Mouse (Mus musculus): ENCODE measurements around the gene Nrap.
"Not testable (repeated sequence)": the region's sequence is repeated elsewhere in the genome, so short reads cannot be mapped to it uniquely, and the experiment has no call there.

Gene Nrap

DNA sequence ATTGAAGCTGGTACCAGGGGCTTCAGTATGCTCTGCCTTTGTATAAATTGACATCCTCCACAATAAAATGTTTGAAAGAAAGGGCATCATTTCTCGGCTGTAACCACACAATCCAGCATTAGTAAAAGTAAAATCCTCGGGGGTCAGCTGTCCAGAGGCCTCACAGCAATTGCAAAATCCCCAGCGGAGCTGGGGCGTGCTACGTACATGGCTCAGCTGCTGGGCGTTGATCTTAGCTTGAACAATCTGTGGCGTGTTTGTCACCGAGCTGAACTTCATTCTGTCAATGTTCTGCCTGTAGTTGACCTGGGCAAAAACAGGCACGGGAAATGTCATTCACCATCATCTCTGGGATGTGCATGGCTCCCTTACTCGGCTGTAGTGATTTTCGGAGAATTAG, 23.7 kb downstream of the Nrap start:
- DNase-seq (ENCODE audit: low spot score in 2 of 2): no peak

DNA sequence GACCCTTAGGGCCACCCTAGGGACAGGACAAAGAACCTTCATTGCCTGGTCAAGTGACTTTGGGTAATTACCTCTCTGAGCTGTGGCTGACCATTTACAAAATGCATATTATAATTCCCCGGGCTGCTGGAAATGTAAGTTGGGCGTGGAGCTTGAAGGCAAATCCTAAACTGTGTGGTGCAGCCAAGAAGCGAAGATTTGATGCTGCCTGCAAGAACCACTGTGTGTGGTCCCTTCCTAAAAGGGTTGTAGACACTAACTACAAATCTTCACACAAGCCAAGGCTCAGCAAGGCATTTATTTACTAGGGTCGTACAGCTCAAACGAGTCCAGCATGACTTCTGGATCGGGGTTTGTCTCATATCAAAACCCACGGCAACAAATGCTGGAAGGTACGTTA, 25.3 kb downstream of the Nrap start:
- no peak for DNase-seq (ENCODE audit: low spot score in 2 of 2)

DNA sequence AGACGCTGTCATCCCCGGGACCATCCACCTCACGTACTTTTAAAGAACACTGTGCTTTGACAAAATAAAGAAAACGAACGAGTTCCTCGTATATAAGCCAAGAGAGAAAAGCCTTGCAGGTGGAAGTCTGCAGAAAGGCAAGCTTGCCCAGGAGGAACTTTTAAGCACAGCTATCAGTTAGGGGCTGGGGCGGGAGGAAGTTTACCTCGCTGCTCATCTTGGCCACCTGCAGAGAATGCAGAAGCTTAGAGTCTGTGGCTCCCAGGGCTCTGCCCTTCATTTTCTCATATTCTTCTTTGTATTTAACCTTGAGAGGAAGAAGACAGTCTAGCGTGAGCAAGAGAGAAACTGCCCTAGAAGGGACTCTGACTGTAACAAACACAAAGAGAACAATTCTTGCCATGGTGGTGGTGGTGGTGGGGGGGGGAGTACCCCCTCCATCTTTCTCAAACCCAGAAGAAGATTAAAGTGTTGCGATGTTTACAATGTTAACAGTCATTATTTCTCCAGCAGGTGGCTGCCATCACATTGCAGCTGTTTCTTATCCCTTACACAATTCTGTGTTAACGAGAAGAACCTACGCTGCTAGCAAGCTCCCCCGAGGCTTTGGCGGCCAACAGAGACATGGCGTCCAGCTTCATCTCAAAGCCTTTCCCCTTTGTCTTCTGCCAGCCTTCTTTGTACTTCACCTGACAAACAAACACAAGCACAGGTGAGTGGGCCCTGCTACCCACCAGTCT, 25.9 kb downstream of the Nrap start:
- DNase-seq (ENCODE audit: low spot score in 2 of 2): no peak

DNA sequence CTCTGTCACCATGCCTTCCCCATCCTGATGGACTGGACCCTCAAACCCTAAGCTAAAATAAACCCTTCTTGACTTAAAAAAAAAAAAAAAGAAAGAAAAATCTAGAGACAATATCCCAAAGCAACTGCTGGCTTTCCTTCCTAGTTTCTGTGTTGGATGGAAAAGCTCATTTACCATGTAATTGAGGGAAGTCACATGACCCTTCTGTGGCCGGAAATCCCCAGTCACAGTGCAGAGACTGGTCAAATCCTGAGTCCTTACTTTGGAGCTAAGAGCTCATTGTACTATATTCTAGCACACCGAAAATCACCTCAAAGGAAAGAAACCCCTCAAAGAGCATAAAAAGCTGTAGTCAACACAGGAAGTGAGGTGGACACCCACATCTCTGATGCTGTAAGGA, 30.9 kb downstream of the Nrap start:
- DNase-seq (ENCODE audit: low spot score in 2 of 2): no peak

GRCm38 (mm10) chr19:56357374-56357708, 32.5 kb downstream of the Nrap start:
- not testable (repeated sequence) for DNase-seq (ENCODE audit: low spot score in 2 of 2)

GRCm38 (mm10) chr19:56356480-56357373, 33.1 kb downstream of the Nrap start:
- peak; percentile 49 to 84 for DNase-seq (ENCODE audit: low spot score in 2 of 2)

DNA sequence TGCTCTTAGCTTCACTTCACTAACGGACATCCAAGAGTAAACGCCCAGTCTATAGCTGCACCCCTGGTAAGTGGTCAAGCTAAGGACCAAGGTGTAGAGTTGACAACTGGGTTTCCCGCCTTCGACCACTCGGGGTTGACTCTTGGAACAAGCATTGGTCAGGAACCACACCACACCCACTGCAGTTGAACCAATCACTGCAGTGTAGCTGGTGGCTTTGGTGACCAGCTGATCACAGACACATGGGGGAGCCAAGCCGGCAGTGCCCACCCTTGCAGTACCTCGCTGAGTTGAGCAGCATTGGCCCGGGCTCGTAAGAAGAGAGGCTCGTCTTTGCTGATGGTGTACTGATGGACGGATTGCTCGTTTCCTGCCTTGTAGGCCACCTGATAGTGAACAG, 34.6 kb downstream of the Nrap start:
- no peak for DNase-seq (ENCODE audit: low spot score in 2 of 2)

GRCm38 (mm10) chr19:56353689-56354088, 36.1 kb downstream of the Nrap start:
- no peak for DNase-seq (ENCODE audit: low spot score in 2 of 2)

DNA sequence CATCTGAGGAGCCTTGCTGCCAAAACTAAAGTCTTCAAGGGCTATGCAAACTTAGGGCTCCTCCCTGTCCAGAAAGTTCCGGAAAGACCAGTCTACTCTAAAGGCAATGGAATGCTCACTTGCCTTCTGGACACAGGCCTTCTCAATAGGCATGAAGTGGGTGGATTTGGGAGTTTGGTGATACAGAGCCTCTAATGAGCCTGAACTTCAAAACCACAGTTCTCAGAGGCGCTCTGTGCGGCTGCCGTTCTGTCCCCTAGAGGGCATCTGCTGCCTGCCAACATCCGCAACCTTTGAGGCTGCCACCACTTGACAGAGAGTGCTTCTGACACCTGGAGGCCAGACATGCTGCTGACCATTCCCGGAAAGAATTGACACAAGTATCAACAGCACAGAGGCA, 40.5 kb downstream of the Nrap start:
- DNase-seq (ENCODE audit: low spot score in 2 of 2): no peak

DNA sequence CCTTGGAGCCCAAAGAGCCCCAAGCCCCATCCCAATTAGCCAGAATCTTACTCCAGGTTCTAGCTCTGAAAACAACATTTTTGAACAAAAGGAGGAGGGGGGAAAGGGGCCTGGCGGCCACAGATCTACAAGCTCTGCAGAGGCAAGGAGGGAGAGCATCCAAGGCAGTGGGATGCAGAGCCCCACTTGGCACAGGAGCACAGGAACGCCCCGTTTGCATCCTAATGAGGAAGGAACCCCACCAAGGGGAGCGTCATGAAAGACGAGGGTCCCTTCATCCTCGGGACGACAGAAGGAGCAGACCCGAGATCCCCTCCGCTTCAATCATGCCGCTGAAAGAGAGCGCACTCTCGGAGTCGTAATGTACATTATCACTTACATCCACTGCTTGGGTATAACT, 43.1 kb downstream of the Nrap start:
- DNase-seq (ENCODE audit: low spot score in 2 of 2): no peak

DNA sequence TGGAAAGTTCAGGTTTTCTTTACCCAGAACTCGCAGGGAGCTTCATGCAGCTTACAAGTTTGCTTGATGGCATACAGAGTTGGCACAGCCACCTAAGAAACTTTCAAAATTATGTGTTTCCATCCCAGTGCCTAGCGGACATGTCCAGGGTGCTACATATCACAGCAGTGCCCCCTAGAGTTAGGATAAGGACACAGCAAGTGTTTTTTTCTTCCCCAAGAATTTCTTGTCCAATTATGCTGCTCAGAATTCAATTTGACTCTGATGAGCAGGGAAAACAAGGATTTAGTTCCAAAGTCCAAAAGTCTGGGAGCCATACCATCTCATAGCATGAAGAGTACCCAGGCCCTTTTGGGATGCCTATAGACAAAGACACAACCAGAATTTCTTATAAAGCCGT, 43.8 kb downstream of the Nrap start:
- no peak for DNase-seq (ENCODE audit: low spot score in 2 of 2)

DNA sequence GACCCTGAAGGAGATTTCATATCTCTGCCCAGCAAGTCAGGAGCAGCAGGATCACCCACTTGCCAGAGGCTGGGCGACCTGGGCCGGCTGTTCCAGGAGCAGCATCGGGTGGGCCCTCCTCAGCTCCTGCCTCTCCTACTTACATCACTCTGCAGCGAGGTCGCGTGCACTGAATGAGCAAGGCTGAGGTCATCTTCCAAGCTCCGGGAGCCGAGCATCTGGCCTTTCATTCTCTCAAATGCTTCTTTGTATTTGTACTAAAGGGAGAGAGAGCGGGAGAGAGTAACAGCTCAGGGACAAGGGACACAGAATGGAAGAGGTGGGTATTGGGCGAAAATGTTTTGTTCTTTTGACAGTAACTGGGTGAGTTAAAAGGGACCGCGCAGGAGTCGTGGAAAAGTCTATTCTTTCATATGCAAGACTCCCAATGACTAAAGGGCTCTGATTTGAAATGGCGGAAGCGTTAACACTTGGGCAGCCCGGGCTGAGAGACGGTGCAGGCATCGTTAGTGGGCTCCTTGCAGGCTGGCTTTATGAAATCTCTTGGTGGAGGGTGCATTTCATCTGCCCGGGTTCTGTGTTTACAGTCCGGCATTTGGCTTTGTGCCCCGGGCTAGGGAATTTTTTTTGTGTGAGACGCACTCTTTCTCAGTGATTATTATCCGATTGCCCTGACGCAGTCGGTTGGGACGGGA, 45.8 kb downstream of the Nrap start:
- DNase-seq (ENCODE audit: low spot score in 2 of 2): no peak

GRCm38 (mm10) chr19:56342006-56342405, 47.8 kb downstream of the Nrap start:
- DNase-seq (ENCODE audit: low spot score in 2 of 2): peak in 1 of 2 experiments; percentile 67

- no peak for DNase-seq (ENCODE audit: low spot score in 2 of 2)
Measured at GRCm38 (mm10) chr19:56336826-56337225, 53.0 kb downstream of the Nrap start.

GRCm38 (mm10) chr19:56336321-56336720, 53.5 kb downstream of the Nrap start:
- DNase-seq (ENCODE audit: low spot score in 2 of 2): no peak

DNA sequence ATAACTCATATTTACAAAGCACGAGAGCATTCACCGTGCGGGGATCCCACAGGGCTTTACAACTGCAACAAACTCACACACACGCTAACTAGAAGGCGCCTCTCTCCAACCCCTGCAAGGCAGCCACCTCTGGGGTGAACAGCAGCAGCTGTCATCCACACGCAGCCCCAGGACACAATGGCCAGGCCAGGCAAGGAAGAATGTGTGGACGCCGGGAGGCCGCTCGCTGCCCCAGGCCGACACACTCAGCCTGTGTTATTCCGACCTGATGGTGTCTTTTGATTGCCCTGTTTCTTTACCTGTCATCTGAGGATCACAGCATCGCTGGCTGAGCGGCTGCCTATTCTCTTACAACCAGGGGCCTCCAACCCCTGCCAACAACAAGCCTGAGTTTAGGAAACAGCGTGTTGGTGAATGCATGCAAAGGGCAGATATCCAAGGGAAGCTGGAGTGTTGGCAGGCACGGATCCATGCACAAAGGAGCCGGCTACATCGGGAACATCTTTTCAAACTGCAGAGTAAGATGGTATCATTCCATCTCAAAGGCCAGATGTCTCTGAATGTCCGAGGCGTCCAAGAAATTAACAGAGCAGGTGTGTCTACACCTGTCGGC, 63.5 kb downstream of the Nrap start:
- no peak for DNase-seq (ENCODE audit: low spot score in 2 of 2)

DNA sequence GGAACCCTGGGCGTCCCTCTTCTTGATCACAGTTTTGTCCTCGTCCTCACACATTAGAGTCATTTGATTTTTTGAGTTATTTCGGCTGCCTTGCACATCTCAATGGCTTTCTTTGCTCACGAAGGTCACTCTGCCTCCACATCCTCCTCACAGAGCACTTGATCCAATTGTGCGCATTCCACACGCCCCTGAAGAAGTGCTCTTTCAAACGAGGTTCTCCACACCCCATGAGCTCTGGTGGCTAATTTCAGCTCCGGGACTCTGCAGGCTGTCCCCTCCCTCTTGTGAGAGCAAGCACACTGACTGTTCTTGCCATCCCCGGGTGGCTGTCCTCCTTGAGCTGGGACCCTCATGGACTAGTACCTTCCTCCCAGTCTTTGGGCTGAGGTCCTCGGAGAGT, 64.2 kb downstream of the Nrap start:
- DNase-seq (ENCODE audit: low spot score in 2 of 2): no peak

GRCm38 (mm10) chr19:56321303-56321920, 68.4 kb downstream of the Nrap start:
- DNase-seq (ENCODE audit: low spot score in 2 of 2): no peak

- peak in 1 of 2 experiments; percentile 26 for DNase-seq (ENCODE audit: low spot score in 2 of 2)
Measured at GRCm38 (mm10) chr19:56320186-56320860, 69.5 kb downstream of the Nrap start.

GRCm38 (mm10) chr19:56319629-56320028, 70.2 kb downstream of the Nrap start:
- DNase-seq (ENCODE audit: low spot score in 2 of 2): no peak

GRCm38 (mm10) chr19:56319219-56319618, 70.6 kb downstream of the Nrap start:
- no peak for DNase-seq (ENCODE audit: low spot score in 2 of 2)
